In the genomic region with DNA sequence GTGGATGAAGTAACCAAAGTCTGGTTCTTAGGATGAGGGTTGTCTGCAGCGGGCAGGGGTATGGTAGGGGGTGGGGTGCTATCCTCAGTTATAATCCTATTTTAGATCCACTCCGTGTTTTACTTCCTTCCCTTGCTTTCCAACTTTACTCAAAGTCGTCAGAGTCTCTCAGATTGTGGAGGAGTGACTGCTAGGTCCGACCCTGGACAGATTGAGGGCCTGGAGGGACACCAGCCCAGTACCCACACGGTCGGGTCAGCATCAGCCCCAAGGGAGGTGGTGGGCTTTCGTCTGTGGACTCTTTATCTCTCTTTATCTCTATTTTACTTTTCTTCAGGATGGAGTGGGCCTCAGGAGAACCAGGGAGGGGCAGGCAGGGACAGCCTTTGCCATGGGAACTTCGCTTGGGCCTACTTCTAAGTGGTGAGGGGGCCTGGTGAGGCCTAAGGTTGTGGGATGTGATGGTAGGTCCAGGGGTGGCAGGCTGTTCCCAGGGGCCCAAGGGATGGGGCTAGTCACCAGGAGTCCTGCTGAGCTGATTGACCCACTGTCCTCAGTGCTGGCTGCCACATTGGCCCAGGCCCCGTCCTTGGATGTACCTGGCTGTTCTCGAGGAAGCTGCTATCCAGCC, we compare ENCODE assay signal across 8 mouse cellular contexts. TPM values are rescaled to one million over a fixed set of nuclear protein-coding genes. Genes with fewer than 3 reads are reported as not detected.
A peak's percentile ranks its signal among the peaks of the same experiment; 100 is the strongest.
DNase-seq lines count a peak whose midpoint lies in the region; ATAC-seq and TF ChIP-seq lines count a peak whose summit lies in the region.

A gene (plus strand): TSS at position 16 of the 631 bp plus-strand sequence.

- peak within 1 kb of the TSS; percentile 85 for H3K27ac ChIP-seq in heart, postnatal 0 days (ENCODE audit: low read depth)
- H3K27ac ChIP-seq in stomach, postnatal 0 days (replicated peaks), result peak within 1 kb of the TSS; percentile 59

- no peak for TF ChIP-seq CTCF in heart, postnatal 0 days (IDR thresholded peaks at IDR 0.05; ENCODE audit: low read depth)
- no peak for TF ChIP-seq CTCF in stomach, postnatal 0 days (IDR thresholded peaks at IDR 0.05; ENCODE audit: low read depth)

- peak within 1 kb of the TSS; percentile 94 for H3K4me2 ChIP-seq in heart, postnatal 0 days (ENCODE audit: low read depth, low read length)
- peak within 1 kb of the TSS; percentile 87 for H3K4me2 ChIP-seq in stomach, postnatal 0 days (replicated peaks; ENCODE audit: low read depth)

- DNase-seq in thymus, postnatal 0 days (ENCODE audit: low spot score), result peak; percentile 50
- DNase-seq in thymus, postnatal 4 days, result no peak
- DNase-seq in fibroblast of lung, adult 2 months (ENCODE audit: low read depth), result peak; percentile 47
- peak; percentile 92 for DNase-seq in heart, postnatal 0 days (ENCODE audit: low spot score)
- peak; percentile 59 to 71 for DNase-seq in kidney, postnatal 4 days
- peak; percentile 34 for DNase-seq in lung, postnatal 14 days
- peak; percentile 33 for DNase-seq in stomach, postnatal 0 days (ENCODE audit: low spot score)

- peak; percentile 40; the same call in 1 of the 2 replicates for TF ChIP-seq EP300 in heart, postnatal 0 days (IDR thresholded peaks at IDR 0.05; ENCODE audit: low read depth)
- TF ChIP-seq EP300 in stomach, postnatal 0 days (optimal IDR thresholded peaks at IDR 0.05), result no peak

- peaks cover 31% of the 10 kb centered on the region for H3K36me3 ChIP-seq in heart, postnatal 0 days (replicated peaks; ENCODE audit: control insufficient read depth, insufficient read depth, low read length)
- H3K36me3 ChIP-seq in stomach, postnatal 0 days (ENCODE audit: control insufficient read depth, insufficient read depth, low read length), result peaks cover 9% of the 10 kb centered on the region; the same call in 1 of the 2 replicates

- H3K4me3 ChIP-seq in heart, postnatal 0 days (ENCODE audit: low read depth, low read length), result peak within 1 kb of the TSS; percentile 64
- peak within 1 kb of the TSS; percentile 48 for H3K4me3 ChIP-seq in stomach, postnatal 0 days (ENCODE audit: low read depth, low read length)

- peak; percentile 54 for ATAC-seq in heart, postnatal 0 days (ENCODE audit: insufficient read depth, low read depth)
- ATAC-seq in stomach, postnatal 0 days (ENCODE audit: low FRiP score, low TSS enrichment), result peak; percentile 50; the same call in 1 of the 2 replicates
- no peak for ATAC-seq in CD4-positive, CD25-positive, alpha-beta regulatory T cell, adult 4 months

- H3K9ac ChIP-seq in heart, postnatal 0 days (replicated peaks; ENCODE audit: low read depth, low read length), result peak within 1 kb of the TSS; percentile 80
- peak within 1 kb of the TSS; percentile 81 for H3K9ac ChIP-seq in stomach, postnatal 0 days (ENCODE audit: low read length)

- H3K4me1 ChIP-seq in heart, postnatal 0 days (ENCODE audit: control insufficient read depth, insufficient read depth), result peaks cover 26% of the 10 kb centered on the region
- H3K4me1 ChIP-seq in stomach, postnatal 0 days (replicated peaks; ENCODE audit: control insufficient read depth, insufficient read depth), result peaks cover 2% of the 10 kb centered on the region; the same call in 1 of the 2 replicates

- 6% methylated on average over 10 of the region's 10 CpGs for WGBS in heart, postnatal 0 days
- WGBS in stomach, postnatal 0 days, result 5% methylated on average over 10 of the region's 10 CpGs

- H3K9me3 ChIP-seq in heart, postnatal 0 days (replicated peaks; ENCODE audit: control insufficient read depth, low read length), result no peaks in the 10 kb centered on the region
- H3K9me3 ChIP-seq in stomach, postnatal 0 days (ENCODE audit: control insufficient read depth, low read length), result no peaks in the 10 kb centered on the region

- no peaks in the 10 kb centered on the region for H3K27me3 ChIP-seq in heart, postnatal 0 days (ENCODE audit: control insufficient read depth, insufficient read depth, low read length)
- H3K27me3 ChIP-seq in stomach, postnatal 0 days (ENCODE audit: control insufficient read depth, insufficient read depth, low read length), result no peaks in the 10 kb centered on the region

RNA-seq across cellular contexts. Expression of the gene that starts here (rescaled TPM):
- 3.9 and 4.4 TPM in 2 replicates for polyA plus RNA-seq in thymus, postnatal 0 days (2015; fragmentation: Nextera tagmentation; extraction: Ambion mirVana)
- total RNA-seq in heart, postnatal 0 days (2014; rRNA removed; ENCODE audit: low replicate concordance), result 161 and 182 TPM in 2 replicates
- polyA plus RNA-seq in heart, postnatal 0 days (2015; fragmentation: Nextera tagmentation; extraction: Ambion mirVana), result 44.4 and 50.8 TPM in 2 replicates
- polyA plus RNA-seq in stomach, postnatal 0 days (2015; fragmentation: Nextera tagmentation; extraction: Ambion mirVana), result 19.2 and 21.8 TPM in 2 replicates
- polyA plus RNA-seq in CD4-positive, CD25-positive, alpha-beta regulatory T cell, adult 4 months (2017; shearing (Covaris generic)), result under 1 TPM; 0.10 to 0.13 TPM
